Mouse (Mus musculus): ENCODE data around the gene Ephb2. TPM values are rescaled to one million over a fixed set of nuclear protein-coding genes. Genes with fewer than 3 reads are reported as not detected.

Ephb2 gene
- polyA plus RNA-seq, 1 experiment: 21.7 TPM

DNA sequence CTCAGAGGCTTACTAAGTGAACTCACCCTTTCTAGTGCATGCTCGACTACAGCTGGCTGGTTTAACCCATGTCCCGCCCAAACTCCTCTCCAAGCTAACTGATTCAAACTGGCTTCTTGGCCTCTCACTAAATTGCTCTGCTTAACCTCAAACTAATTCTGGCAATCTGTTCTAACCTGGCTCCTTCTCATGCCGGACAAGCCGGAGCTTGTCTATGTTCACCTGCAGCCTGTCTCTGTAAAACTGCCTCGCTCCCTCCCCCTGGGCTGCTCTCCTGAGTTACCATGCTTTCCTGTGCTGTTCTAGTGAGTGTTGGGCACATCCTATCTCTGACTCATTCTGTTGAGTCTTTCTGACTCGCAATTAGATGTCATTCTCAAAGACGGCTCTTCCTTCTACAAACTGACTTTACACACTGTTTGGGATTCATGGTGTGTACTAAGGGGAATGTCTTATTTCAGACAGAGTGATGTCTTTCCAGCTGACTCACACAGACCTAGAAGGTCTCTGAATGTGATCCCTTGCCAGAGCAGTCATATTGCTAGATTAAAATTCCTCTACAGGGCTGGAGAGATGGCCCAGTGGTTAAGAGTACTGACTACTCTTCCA, 237.4 kb downstream of the Ephb2 start:
- H3K79me2 ChIP-seq (ENCODE audit: control insufficient read depth, insufficient read depth): peaks cover 84% of the 10 kb centered on the region
- no peak for TF ChIP-seq TCF12 (IDR thresholded peaks at IDR 0.05; ENCODE audit: insufficient read depth, poor library complexity, severe bottlenecking)
- TF ChIP-seq MAX (IDR thresholded peaks at IDR 0.05; ENCODE audit: low read depth): no peak
- no peak overlapping the region for H3ac ChIP-seq (ENCODE audit: control insufficient read depth, insufficient read length)
- H3K4me2 ChIP-seq (ENCODE audit: low read depth): peak overlapping the region; percentile 52
- no peak overlapping the region for H3K4me3 ChIP-seq
- H3K27me3 ChIP-seq (ENCODE audit: control insufficient read depth, insufficient read depth, insufficient read length): no peaks in the 10 kb centered on the region
- no peaks in the 10 kb centered on the region for H3K36me3 ChIP-seq (ENCODE audit: control insufficient read depth, insufficient read depth)

Other genes starting within 250 kb of the Ephb2 start
- 52.8 TPM for gene Kdm1a, start 233.3 kb downstream of the Ephb2 start, polyA plus RNA-seq (2012; fragmentation: generic; extraction: Trizol)
- gene Tex46, start 225.6 kb downstream of the Ephb2 start, polyA plus RNA-seq (2012; fragmentation: generic; extraction: Trizol): not detected
- gene Lactbl1, start 213.4 kb downstream of the Ephb2 start, polyA plus RNA-seq (2012; fragmentation: generic; extraction: Trizol): not detected
- not detected for gene C1qb, start 50.2 kb upstream of the Ephb2 start, polyA plus RNA-seq (2012; fragmentation: generic; extraction: Trizol)
- not detected for gene C1qc, start 57.1 kb upstream of the Ephb2 start, polyA plus RNA-seq (2012; fragmentation: generic; extraction: Trizol)
- not detected for gene C1qa, start 62.8 kb upstream of the Ephb2 start, polyA plus RNA-seq (2012; fragmentation: generic; extraction: Trizol)
- not detected for gene Epha8, start 120.8 kb upstream of the Ephb2 start, polyA plus RNA-seq (2012; fragmentation: generic; extraction: Trizol)
- gene Zbtb40, start 212.8 kb upstream of the Ephb2 start, polyA plus RNA-seq (2012; fragmentation: generic; extraction: Trizol): 7.4 TPM

Data from myocyte (in vitro differentiated cells).